Mouse (Mus musculus) E14TG2a.4 (cell line): Measurements from ENCODE around the gene Gpc5.

ENCODE experiments used
- H3K27me3 ChIP-seq: 2 replicates; pipeline ENCODE4 v1.6.1; 2014; ENCODE audit warnings: low read length, control low read depth; ENCODE audit not compliant: insufficient read depth
- H3K36me3 ChIP-seq: 2 replicates; pipeline ENCODE4 v1.6.1; 2014; ENCODE audit warnings: low read length, control low read depth; ENCODE audit not compliant: insufficient read depth
- H3K4me1 ChIP-seq: replicated peaks from 2 replicates; pipeline ENCODE4 v1.6.1; 2014; ENCODE audit warnings: low read depth, low read length, control low read depth
- H3K4me3 ChIP-seq: replicated peaks from 2 replicates; pipeline ENCODE4 v1.5.1; 2014; ENCODE audit warnings: mild to moderate bottlenecking, low read length
- H3K9me3 ChIP-seq: 2 replicates; pipeline ENCODE4 v1.6.1; 2014; ENCODE audit warnings: low read length, control low read depth
- CTCF ChIP-seq: conservative IDR thresholded peaks from 2 replicates; pipeline ENCODE4 v1.5.1; 2014; ENCODE audit warnings: low read length
- NANOG ChIP-seq: IDR thresholded peaks from 2 replicates; pipeline ENCODE4 v1.6.1; 2014; ENCODE audit warnings: borderline replicate concordance, low read length, mixed read lengths
- POU5F1 ChIP-seq: IDR thresholded peaks from 2 replicates; pipeline ENCODE4 v1.6.1; 2014; ENCODE audit warnings: low read length, borderline replicate concordance

The Gpc5 gene

DNA sequence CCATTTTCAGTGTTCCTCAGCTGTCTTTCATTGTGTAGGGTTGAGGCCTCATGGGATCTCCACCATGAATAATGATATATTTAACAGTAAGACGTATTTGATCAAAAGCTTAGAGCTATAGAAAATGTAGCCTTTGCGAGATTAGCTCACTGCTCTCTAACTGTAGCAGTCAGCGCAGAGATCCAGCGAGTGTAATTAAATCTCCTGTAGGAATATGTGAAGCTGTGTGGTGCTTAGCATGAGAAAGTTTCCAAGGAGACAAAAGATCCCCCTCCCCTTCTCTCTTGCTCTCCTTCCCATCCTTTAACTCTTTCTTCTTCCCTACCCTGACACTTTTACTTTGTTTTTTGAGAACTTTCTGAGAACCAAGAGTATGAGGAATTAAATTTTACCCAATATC is 64.6 kb downstream of the Gpc5 start:
- Histone ChIP-seq H3K9me3 (no peaks in the 10 kb centered on the region), H3K4me1 (no peaks in the 10 kb centered on the region), H3K4me3 (no peak overlapping the region), H3K27me3 (no peaks in the 10 kb centered on the region), H3K36me3 (no peaks in the 10 kb centered on the region)
- no peak for TF ChIP-seq POU5F1
- TF ChIP-seq NANOG = no peak
- TF ChIP-seq CTCF = no peak

DNA sequence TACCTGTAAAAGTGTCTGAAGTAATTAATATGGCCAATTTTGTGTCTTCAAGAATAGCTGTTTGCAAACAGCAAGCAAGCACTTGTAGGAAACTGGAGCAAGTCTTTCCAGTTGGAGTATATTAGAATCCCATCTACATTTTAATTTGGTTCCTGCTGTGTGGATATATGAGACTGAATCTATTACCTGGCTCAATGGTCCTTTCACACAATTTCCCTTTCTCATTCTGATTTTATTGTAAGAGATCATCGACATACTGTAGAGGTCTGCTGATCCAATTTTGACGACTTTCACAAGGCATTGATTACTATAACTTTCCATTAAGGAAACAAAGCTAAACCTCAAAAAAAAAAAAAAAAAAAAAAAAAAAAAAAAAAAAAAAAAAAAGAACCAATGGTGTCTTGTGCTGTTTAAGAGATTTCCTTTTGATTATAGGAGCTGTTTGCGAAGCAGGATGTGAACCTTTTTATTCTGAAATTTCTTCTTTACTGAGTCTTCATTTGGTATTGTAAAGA is 85.4 kb downstream of the Gpc5 start:
- H3K4me3 ChIP-seq = no peak overlapping the region
- no peak for TF ChIP-seq POU5F1
- H3K4me1 ChIP-seq = 0 out of 2 replicates have a peak, but pooled peaks cover 3% of the 10 kb centered on the region
- H3K36me3 ChIP-seq = no peaks in the 10 kb centered on the region
- no peaks in the 10 kb centered on the region for H3K9me3 ChIP-seq
- peaks cover 2% of the 10 kb centered on the region; the same call in 1 of the 2 replicates for H3K27me3 ChIP-seq

DNA sequence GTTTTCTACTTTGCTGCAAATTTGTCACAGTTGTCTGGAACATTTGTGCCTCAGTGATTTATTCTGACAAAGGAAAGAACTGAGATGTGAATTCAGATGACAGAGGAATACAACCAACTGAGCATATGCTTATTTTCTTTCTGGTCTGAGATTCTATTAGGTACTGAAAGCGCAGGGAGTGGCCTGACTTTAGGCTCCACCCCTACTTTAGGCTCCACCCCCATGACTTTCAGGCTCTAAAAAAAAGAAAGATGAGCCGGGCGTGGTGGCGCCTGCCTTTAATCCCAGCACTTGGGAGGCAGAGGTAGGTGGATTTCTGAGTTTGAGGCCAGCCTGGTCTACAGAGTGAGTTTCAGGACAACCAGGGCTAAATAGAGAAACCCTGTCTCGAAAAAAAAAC is 87.9 kb downstream of the Gpc5 start:
- Histone ChIP-seq H3K36me3 (no peaks in the 10 kb centered on the region), H3K4me3 (no peak overlapping the region), H3K4me1 (0 out of 2 replicates have a peak, but pooled peaks cover 3% of the 10 kb centered on the region), H3K27me3 (no peaks in the 10 kb centered on the region), H3K9me3 (no peaks in the 10 kb centered on the region)
- TF ChIP-seq NANOG (no peak), CTCF (no peak), POU5F1 (no peak)

DNA sequence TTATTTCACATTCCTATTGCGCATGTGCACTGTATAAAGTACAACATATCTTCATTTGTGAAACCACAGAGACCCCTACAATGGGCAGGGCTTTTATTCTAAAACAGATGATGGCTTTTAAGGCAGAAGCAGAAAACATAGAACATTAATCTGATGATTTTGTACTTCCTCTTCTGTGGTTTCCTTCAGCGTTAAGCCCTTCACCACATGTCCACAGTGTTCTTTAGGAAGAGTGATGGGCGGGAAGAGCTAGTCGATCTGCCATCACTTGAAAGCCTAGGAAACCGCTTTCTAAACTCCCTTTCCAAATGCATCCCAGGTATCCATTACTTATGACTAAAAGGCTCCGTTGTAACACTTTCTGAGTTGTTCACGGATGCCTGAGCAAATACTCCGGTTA is 96.2 kb downstream of the Gpc5 start:
- Histone ChIP-seq H3K4me1 (no peaks in the 10 kb centered on the region), H3K27me3 (no peaks in the 10 kb centered on the region), H3K4me3 (no peak overlapping the region), H3K36me3 (no peaks in the 10 kb centered on the region), H3K9me3 (no peaks in the 10 kb centered on the region)
- TF ChIP-seq NANOG (no peak), CTCF (no peak), POU5F1 (no peak)

DNA sequence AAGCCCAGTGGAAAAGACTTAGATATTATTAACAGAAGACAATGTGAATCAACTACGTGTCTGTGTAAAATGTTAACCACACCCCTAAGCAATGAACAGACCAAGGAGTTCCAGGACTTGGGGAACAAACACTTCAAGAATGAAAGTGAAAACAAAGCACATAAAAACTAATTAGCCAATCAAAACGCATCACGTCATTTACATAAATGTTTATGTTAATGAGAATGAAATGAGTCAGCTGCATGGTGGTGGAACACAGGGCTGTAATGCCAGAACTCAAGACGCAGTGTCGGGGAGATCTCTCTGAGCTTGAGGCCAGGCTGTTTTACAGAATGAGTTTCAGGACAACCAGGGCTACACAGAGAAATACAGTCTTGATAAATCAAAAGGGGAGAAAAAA is 136.1 kb downstream of the Gpc5 start:
- H3K36me3 ChIP-seq = no peaks in the 10 kb centered on the region
- H3K27me3 ChIP-seq = no peaks in the 10 kb centered on the region
- no peak for TF ChIP-seq POU5F1
- TF ChIP-seq NANOG = no peak
- no peak for TF ChIP-seq CTCF
- no peaks in the 10 kb centered on the region for H3K4me1 ChIP-seq
- no peak overlapping the region for H3K4me3 ChIP-seq
- no peaks in the 10 kb centered on the region for H3K9me3 ChIP-seq

DNA sequence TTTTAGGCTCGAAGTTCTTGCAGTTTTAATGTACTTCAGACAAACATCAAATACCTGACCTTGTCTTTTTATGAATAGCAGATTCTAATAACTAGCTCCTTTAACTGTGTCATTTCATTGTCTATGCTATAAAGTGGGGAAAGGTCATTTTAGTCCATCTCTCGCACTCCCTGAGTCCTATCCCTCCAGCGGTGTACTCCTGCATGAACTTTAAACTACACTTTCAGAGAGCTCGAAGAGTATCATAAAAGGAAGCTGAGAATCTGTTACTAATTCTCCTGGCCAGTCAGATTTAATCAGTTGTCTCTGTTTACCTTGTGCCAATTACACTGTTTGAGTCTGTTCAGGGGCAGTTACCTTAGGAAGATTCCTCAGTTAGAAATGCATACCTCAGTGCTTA is 144.4 kb downstream of the Gpc5 start:
- Histone ChIP-seq H3K27me3 (no peaks in the 10 kb centered on the region), H3K36me3 (no peaks in the 10 kb centered on the region)
- TF ChIP-seq NANOG = no peak

DNA sequence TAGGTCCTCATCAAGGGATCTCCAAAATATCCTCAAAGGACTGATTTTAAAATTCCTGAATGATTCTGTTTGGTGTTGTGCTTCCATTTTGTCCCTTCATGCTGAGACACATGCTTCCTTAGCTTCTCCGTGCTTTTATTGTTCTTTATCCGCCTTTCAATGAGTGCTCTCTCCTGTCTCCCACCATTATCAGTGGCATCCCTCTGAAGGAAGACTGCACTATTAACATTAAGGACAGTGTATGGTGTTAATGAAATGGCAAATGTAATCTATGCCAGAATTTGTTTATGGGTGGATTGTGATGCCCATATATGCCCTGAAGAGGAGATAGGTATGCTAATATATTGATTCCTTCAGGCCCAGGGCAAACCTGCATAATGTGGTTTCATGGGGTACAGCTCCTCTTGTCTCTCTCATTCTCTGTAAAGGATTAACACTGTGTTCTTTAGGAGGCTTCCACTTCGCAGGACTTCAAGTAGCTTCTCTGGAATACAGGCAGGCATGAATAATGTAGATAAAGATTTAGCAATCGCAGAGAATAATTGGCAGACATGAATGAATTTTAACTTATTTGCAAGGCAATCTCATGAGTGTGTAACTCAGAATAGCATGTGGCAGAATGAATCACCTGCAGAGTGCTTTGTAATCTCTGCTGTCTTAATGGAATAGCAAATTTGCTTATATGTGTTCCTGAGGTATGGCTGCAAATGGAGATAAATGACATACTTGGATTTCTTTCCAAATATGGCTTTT is 148.8 kb downstream of the Gpc5 start:
- TF ChIP-seq POU5F1 (no peak), CTCF (no peak), NANOG (no peak)
- Histone ChIP-seq H3K36me3 (no peaks in the 10 kb centered on the region), H3K4me3 (no peak overlapping the region), H3K9me3 (no peaks in the 10 kb centered on the region), H3K4me1 (no peaks in the 10 kb centered on the region), H3K27me3 (no peaks in the 10 kb centered on the region)

More for the DNA sequence above, 144.4 kb downstream of the Gpc5 start:
- no peaks in the 10 kb centered on the region for H3K4me1 ChIP-seq
- H3K4me3 ChIP-seq = no peak overlapping the region
- H3K9me3 ChIP-seq = no peaks in the 10 kb centered on the region

DNA sequence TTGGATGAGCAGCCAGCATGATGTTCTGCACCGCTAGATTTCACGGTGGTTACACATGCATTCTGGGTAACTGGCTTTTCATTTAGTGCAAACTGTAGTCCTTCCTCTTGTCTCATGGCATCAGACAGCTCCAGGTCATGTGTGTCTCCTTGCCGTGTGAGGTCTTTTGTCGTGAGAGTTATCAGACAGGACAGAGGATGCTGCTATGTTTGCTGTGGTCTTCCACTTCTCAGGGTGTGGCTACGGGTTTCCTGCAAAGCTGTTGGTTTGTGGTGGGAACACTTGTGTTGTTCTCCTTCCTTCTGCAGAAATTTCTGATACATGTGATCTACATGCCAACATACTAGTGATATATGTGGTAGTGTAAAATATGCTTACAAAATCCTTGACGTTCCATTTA is 158.5 kb downstream of the Gpc5 start:
- H3K9me3 ChIP-seq = peaks cover 7% of the 10 kb centered on the region; the same call in 1 of the 2 replicates
- no peak overlapping the region for H3K4me3 ChIP-seq
- H3K36me3 ChIP-seq = no peaks in the 10 kb centered on the region

DNA sequence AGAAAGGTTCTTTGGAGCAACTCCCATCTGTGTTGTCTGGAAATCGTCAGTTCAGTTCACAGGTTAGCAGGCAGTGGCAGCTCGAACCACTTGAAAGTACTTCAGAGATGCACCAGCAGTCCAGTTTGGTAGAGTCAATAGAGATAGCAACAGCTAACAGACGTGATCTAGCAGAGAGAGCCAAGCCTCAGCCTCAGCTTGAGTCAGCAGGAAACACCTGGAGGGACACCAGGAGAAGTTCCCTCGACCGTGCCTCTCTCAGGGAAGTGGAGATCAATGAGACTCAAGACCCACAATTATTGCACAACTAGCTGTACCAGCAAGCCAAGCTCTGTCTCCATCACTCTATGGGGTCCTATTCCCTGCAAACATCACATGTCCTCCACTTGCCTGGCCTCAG is 159.8 kb downstream of the Gpc5 start:
- no peak for TF ChIP-seq POU5F1
- TF ChIP-seq NANOG = no peak
- TF ChIP-seq CTCF = no peak
- peaks cover 7% of the 10 kb centered on the region; the same call in 1 of the 2 replicates for H3K9me3 ChIP-seq
- no peaks in the 10 kb centered on the region for H3K36me3 ChIP-seq
- no peaks in the 10 kb centered on the region for H3K4me1 ChIP-seq
- no peaks in the 10 kb centered on the region for H3K27me3 ChIP-seq
- no peak overlapping the region for H3K4me3 ChIP-seq

More for the DNA sequence above, 158.5 kb downstream of the Gpc5 start:
- Histone ChIP-seq H3K27me3 (no peaks in the 10 kb centered on the region), H3K4me1 (no peaks in the 10 kb centered on the region)
- TF ChIP-seq POU5F1 = no peak
- TF ChIP-seq NANOG = no peak
- no peak for TF ChIP-seq CTCF
